Mouse (Mus musculus) layer of hippocampus, postnatal 14 days (tissue): ENCODE results near the gene Zdhhc18. TPM values are rescaled to one million over a fixed set of nuclear protein-coding genes. Genes with fewer than 3 reads are reported as not detected.
A peak's percentile ranks its signal among the peaks of the same experiment; 100 is the strongest.

ENCODE experiments used
- DNase-seq, 2 experiments: peaks; one replicate each; pipeline ENCODE4 v3.0.0; 2021 to 2022; ENCODE audit warnings: low spot score in 2 of 2, mixed read lengths in 1 of 2
- microRNA-seq, 2 experiments: library from miRNA; unstranded; fragments of <30 nt; microRNA quantifications; one replicate each; pipeline ENCODE4 v1.2.0; 2021
- total RNA-seq, 2 experiments: library from RNA; stranded (reverse); gene quantifications; 2 replicates each; pipeline ENCODE4 v1.2.3; 2021

Gene Zdhhc18
- total RNA-seq, 2 experiments from 2014 or later, result 30.0 to 36.7 TPM

DNA sequence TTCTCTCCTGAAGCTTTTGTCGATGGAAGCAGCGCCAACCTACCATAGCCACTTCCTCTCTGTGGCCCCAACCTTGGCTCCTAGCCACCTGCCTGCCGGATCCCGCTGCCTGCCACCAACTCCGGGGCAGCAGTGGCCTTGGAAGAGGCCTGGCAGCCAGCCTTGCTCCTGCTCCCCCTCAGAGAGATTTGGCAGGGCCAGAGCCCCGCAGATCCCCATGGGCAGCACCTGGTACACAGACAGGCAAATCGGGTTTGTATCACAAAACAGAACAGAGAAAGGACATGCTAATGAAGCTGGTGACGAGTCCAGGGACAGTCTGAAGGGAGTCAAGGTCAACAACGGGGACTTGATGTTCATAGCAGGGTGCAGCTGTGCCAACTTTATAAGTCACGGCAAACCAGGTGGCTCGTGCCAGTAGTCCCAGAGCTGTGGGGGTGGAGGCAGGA lies 86.8 kb downstream of the Zdhhc18 start:
- DNase-seq, result peak in 1 of 2 experiments; percentile 16

DNA sequence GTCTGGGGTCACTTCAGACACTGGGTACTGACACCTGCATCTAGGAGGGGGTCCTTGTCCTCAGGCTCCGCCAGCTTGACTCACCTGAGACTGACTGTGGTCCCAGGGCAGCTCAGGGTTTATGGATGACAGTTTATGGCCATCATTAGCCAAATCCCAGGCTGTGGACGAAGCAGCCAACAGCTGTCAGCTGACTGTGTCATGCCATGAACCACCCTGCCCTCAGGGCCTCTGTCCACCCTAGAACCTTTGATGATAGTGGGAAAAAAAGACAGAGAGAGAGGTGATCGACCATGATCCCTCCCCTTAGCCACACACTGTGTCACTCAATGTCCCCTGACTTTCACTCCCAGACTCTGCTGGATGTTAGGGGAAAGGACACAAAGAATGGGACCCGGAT lies 88.3 kb downstream of the Zdhhc18 start:
- DNase-seq, result no peak

DNA sequence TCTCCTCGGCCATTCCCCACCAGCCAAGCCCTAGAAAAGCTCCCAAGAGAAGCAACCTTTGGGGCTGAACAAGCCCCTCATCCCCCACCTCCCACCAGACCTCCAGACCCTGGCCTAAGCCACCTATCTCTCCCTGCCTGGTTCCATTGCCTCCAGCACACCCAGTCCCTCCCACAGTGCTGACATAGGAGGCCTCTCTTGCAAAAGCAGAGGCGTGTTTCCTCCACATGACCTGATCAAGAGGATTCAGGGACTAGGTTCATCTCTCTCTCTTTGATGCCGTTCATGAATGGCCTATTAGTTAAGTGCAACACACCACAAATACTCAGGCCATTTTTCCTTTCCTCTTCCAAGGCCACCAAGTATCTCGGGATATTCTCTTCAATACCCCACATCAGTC lies 90.1 kb downstream of the Zdhhc18 start:
- no peak for DNase-seq

DNA sequence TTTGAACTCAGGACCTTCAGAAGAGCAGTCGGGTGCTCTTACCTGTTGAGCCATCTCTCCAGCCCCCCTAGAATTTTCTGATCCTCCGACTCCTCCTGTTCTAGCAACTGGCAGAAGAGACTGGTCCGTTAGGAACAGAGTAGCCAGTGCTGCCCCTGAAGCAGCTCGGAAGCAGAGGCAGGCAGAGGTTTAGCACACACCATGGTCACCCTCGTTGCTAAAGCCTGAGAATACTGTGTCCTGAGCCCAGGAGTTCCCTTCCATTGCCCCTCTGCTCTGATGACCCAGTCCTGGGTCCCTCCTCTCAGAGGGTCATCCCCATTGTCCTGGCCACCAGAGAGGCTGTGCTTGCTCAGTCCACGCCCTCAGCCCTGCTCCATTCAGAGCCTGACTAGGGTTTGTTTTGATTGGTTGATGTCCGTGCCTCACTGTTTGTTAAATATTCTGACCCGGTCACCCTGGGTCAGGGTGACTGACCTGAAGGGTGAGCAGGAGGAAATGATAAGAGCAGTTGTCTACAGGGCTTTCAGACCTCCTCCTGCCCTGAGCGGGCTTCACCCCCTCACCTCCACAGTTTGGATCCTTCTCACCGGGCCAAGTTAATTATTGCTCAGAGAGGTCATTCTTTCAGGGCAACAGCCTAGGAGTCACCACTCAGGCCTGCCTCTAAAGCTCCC lies 92.8 kb downstream of the Zdhhc18 start:
- no peak for DNase-seq

Small RNA genes within 50 kb of the gene (microRNA-seq; reads per million reads assigned to microRNA genes)
- gene Gm23158, result 0 reads per million in 2 experiments

Other genes starting within 250 kb of the Zdhhc18 start
- gene Tent5b, start 170.0 kb downstream of the Zdhhc18 start, total RNA-seq, result under 1 TPM in 1 of 2 experiments, not detected in 1; 0.17 TPM
- gene Trnp1, start 151.6 kb downstream of the Zdhhc18 start, total RNA-seq, result 100 to 1,000 TPM; 188 to 190 TPM
- not detected for gene Kdf1, start 131.2 kb downstream of the Zdhhc18 start, total RNA-seq
- 100 to 1,000 TPM; 101 to 113 TPM for gene Nudc, start 104.2 kb downstream of the Zdhhc18 start, total RNA-seq
- not detected for gene Nr0b2, start 96.8 kb downstream of the Zdhhc18 start, total RNA-seq
- 1 to 10 TPM; 8.0 TPM for gene Gpatch3, start 75.4 kb downstream of the Zdhhc18 start, total RNA-seq
- 10 to 100 TPM; 11.1 to 11.4 TPM for gene Gpn2, start 65.8 kb downstream of the Zdhhc18 start, total RNA-seq
- 1 to 10 TPM; 1.2 to 1.5 TPM for gene Sfn, start 48.0 kb downstream of the Zdhhc18 start, total RNA-seq
- 1 to 10 TPM; 6.8 to 9.1 TPM for gene Pigv, start 22.5 kb upstream of the Zdhhc18 start, total RNA-seq
- 10 to 100 TPM; 75.3 to 76.5 TPM for gene Arid1a, start 106.6 kb upstream of the Zdhhc18 start, total RNA-seq
- 10 to 100 TPM; 13.6 to 14.4 TPM for gene Rps6ka1, start 237.6 kb upstream of the Zdhhc18 start, total RNA-seq